Mouse (Mus musculus) neural tube, embryonic 11.5 days (tissue): ENCODE results near the gene Rbm20. TPM values are rescaled to one million over a fixed set of nuclear protein-coding genes. Genes with fewer than 3 reads are reported as not detected.

Experiments
- ATAC-seq: fragments of 200-750 bp; cut with Nextera tagmentation; 2 replicates; pipeline ENCODE4 v1.8.0; 2017; ENCODE audit warnings: moderate number of reproducible peaks, mild to moderate bottlenecking, moderate TSS enrichment, moderate library complexity; ENCODE audit not compliant: insufficient read depth, low FRiP score, low TSS enrichment
- DNase-seq: peaks from one replicate; pipeline ENCODE4 v3.0.0-alpha.2; 2015; ENCODE audit warnings: low spot score
- H3K27ac ChIP-seq: fragments of 300-500 bp; sonication (generic); 2 replicates; pipeline ENCODE4 v1.5.1; 2014; ENCODE audit warnings: low read depth, mild to moderate bottlenecking, low read length
- H3K27me3 ChIP-seq: fragments of 300-500 bp; sonication (generic); 2 replicates; pipeline ENCODE4 v1.6.1; 2014; ENCODE audit warnings: mild to moderate bottlenecking, low read length, mixed read lengths; ENCODE audit not compliant: control insufficient read depth, insufficient read depth
- H3K36me3 ChIP-seq: fragments of 300-500 bp; sonication (generic); 2 replicates; pipeline ENCODE4 v1.6.1; 2014; ENCODE audit warnings: mild to moderate bottlenecking, low read length, moderate library complexity, mixed read lengths; ENCODE audit not compliant: control insufficient read depth, insufficient read depth
- H3K4me1 ChIP-seq: fragments of 300-500 bp; sonication (generic); 2 replicates; pipeline ENCODE4 v1.6.1; 2014; ENCODE audit warnings: low read length, mixed read lengths; ENCODE audit not compliant: control insufficient read depth, insufficient read depth
- H3K4me2 ChIP-seq: fragments of 300-500 bp; sonication (generic); 2 replicates; pipeline ENCODE4 v1.6.1; 2014; ENCODE audit warnings: low read depth, mild to moderate bottlenecking, moderate library complexity
- H3K4me3 ChIP-seq: fragments of 300-500 bp; sonication (generic); 2 replicates; pipeline ENCODE4 v1.5.1; 2014; ENCODE audit warnings: low read depth, low read length
- H3K9ac ChIP-seq: fragments of 300-500 bp; sonication (generic); 2 replicates; pipeline ENCODE4 v1.6.1; 2014; ENCODE audit warnings: mild to moderate bottlenecking, low read length
- H3K9me3 ChIP-seq: fragments of 300-500 bp; sonication (generic); 2 replicates; pipeline ENCODE4 v1.6.1; 2016; ENCODE audit warnings: low read length; ENCODE audit not compliant: control insufficient read depth
- WGBS: fragments of 180-500 bp; shearing (Covaris S2); extraction: QIAGEN DNeasy Blood & Tissue Kit; methylation state at CpG from one replicate; pipeline ENCODE4 v1.1.7; 2014; 5-methylcytosine and 5-hydroxymethylcytosine counted together
- polyA plus RNA-seq: library from polyadenylated mRNA; unstranded; fragments of >200 nt; fragmentation: Nextera tagmentation; extraction: Ambion mirVana; gene quantifications from 2 replicates; pipeline ENCODE4 v1.2.1, GENCODE M21; 2014

Rbm20 gene
- polyA plus RNA-seq, 1 experiment from 2014 or later = 2.3 TPM

- H3K4me3 ChIP-seq = no peak overlapping the region
- WGBS = 59% methylated on average over 5 of the region's 5 CpGs
- no peaks in the 10 kb centered on the region for H3K36me3 ChIP-seq
- no peaks in the 10 kb centered on the region for H3K4me1 ChIP-seq
- no peak overlapping the region for H3K9ac ChIP-seq
- ATAC-seq = no peak
- H3K9me3 ChIP-seq = no peaks in the 10 kb centered on the region
- H3K4me2 ChIP-seq = no peak overlapping the region
- H3K27me3 ChIP-seq = no peaks in the 10 kb centered on the region
- no peak overlapping the region for H3K27ac ChIP-seq
- no peak for DNase-seq
These were observed 57.7 kb downstream of the Rbm20 start for GRCm38 (mm10) chr19:53734845-53735244.

- no peaks in the 10 kb centered on the region for H3K9me3 ChIP-seq
- no peak overlapping the region for H3K9ac ChIP-seq
- no peak overlapping the region for H3K27ac ChIP-seq
- no peaks in the 10 kb centered on the region for H3K27me3 ChIP-seq
- no peaks in the 10 kb centered on the region for H3K36me3 ChIP-seq
- no peak overlapping the region for H3K4me2 ChIP-seq
- DNase-seq (no peak), ATAC-seq (no peak)
- WGBS = 59% methylated on average over 6 of the region's 6 CpGs
- no peaks in the 10 kb centered on the region for H3K4me1 ChIP-seq
- no peak overlapping the region for H3K4me3 ChIP-seq
These were observed 61.6 kb downstream of the Rbm20 start for GRCm38 (mm10) chr19:53738701-53739131.

DNA sequence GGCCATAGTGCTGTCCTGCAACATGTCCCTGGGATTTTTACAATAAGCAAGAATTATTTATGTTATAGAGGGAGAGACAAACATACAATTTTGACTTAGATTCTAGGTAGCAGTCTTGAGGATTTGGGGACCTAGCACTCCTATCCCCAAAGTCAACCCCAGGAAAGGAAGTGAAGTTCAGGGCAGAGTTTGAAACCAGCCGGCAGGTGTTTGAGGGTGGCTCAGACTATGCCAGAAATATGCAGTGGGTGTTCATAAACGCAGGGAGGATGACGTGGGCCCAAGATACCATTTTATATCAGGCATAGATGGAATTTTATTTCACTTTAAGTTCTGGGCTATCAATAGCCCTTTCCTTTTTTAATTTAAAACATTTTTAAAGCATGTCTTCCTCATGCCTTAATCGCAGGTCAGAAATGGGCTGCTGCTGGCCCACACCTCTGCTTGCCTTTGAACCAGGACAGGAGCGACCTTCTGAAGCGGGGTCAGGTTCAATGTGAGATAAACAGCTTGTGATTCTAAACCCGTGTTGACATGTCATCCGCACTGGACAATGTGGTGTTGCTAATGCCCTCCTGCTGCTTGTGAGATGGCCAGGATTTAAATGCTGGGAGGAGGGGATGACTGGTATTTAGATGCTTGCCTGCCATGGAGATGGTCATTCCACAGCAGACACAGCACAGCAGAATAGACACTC, 62.6 kb downstream of the Rbm20 start:
- ATAC-seq = no peak
- Histone ChIP-seq H3K9ac (no peak overlapping the region), H3K4me2 (no peak overlapping the region), H3K36me3 (no peaks in the 10 kb centered on the region), H3K4me3 (no peak overlapping the region), H3K27ac (no peak overlapping the region), H3K9me3 (no peaks in the 10 kb centered on the region), H3K4me1 (no peaks in the 10 kb centered on the region), H3K27me3 (no peaks in the 10 kb centered on the region)
- DNase-seq = no peak
- 72% methylated on average over 8 of the region's 8 CpGs for WGBS

- no peak for DNase-seq
- Histone ChIP-seq H3K9me3 (no peaks in the 10 kb centered on the region), H3K4me3 (no peak overlapping the region), H3K36me3 (no peaks in the 10 kb centered on the region), H3K9ac (no peak overlapping the region), H3K27me3 (no peaks in the 10 kb centered on the region), H3K4me1 (no peaks in the 10 kb centered on the region), H3K27ac (no peak overlapping the region), H3K4me2 (no peak overlapping the region)
- WGBS = 71% methylated on average over 1 of the region's 1 CpGs
- no peak for ATAC-seq
These were observed 63.8 kb downstream of the Rbm20 start for GRCm38 (mm10) chr19:53740750-53741380.

DNA sequence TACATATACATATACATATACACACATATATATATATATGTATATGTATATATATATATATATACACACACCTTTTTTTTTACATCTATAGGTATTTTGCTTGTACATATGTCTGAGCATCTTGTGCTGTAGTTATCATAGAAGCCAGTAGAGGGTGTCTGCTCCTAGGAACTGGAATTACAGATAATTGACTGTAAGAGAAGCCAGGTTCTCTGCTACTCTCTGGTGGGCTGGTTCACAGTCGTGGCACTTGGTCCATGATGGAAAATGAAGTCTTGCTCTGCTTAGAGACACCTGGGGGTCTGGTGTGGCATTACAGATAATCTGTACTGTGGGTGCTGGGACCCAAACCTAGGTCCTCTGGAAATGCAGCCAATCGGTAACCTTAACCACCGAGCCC, 64.8 kb downstream of the Rbm20 start:
- Histone ChIP-seq H3K9ac (no peak overlapping the region), H3K4me1 (no peaks in the 10 kb centered on the region), H3K36me3 (no peaks in the 10 kb centered on the region), H3K9me3 (no peaks in the 10 kb centered on the region), H3K4me2 (no peak overlapping the region), H3K27me3 (no peaks in the 10 kb centered on the region), H3K27ac (no peak overlapping the region), H3K4me3 (no peak overlapping the region)
- ATAC-seq (no peak), DNase-seq (no peak)
- 69% methylated on average over 3 of the region's 3 CpGs for WGBS

- no peaks in the 10 kb centered on the region for H3K27me3 ChIP-seq
These were observed 68.2 kb downstream of the Rbm20 start for GRCm38 (mm10) chr19:53745354-53745753.

DNA sequence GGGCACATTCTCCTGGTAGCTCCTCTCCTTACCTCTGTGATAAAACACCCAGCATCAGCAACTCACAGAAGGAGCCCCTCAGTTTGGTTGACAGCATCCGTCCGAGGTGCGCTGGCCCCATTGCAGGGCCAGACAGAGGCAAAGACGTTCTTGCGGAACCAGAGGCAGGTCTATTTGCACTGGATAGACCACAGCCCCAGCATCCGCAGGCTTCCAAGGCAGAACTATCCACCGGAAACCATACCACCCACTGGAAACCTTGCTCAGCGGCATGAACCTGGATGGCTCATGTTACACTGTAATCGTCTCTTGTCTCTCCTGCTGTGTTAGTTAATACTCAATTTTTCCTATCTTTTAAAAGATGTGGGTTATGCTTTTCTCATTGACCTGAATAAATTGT, 69.0 kb downstream of the Rbm20 start:
- no peak for ATAC-seq
- no peak for DNase-seq
- 72% methylated on average over 9 of the region's 9 CpGs for WGBS

More at GRCm38 (mm10) chr19:53745354-53745753, 68.2 kb downstream of the Rbm20 start:
- Histone ChIP-seq H3K9ac (no peak overlapping the region), H3K4me2 (no peak overlapping the region), H3K27ac (no peak overlapping the region), H3K36me3 (no peaks in the 10 kb centered on the region), H3K4me3 (no peak overlapping the region), H3K4me1 (no peaks in the 10 kb centered on the region), H3K9me3 (no peaks in the 10 kb centered on the region)
- ATAC-seq (no peak), DNase-seq (no peak)
- WGBS = 90% methylated on average over 3 of the region's 3 CpGs

DNA sequence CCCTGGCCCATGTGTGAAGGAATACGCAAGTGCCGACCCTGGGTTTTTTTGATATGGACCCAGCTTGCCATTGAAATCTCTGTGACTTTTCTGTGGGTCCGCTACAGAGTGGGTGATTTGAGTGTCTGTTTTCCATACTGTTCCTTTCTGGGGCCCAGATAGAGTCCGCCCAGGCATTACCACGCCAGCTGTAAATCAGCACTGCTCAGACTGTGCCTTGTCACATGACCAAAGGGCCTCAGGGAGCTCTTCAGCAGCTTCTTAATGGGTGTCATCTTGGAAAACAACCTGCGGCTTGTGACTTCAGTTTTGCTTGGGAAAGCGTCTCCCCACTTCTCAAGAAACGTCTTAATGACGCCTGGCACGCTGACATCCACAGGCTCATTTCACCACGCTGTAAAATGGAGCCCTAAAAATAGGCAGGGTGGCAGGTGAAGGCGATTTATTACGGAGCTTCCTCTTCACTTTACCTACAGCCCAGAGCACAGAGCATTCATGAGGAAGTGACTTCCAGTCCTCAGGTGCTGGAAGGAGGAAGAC, 71.2 kb downstream of the Rbm20 start:
- Histone ChIP-seq H3K4me1 (no peaks in the 10 kb centered on the region), H3K27ac (no peak overlapping the region), H3K9ac (no peak overlapping the region), H3K27me3 (no peaks in the 10 kb centered on the region), H3K4me2 (no peak overlapping the region), H3K4me3 (no peak overlapping the region), H3K36me3 (no peaks in the 10 kb centered on the region), H3K9me3 (no peaks in the 10 kb centered on the region)
- DNase-seq (no peak), ATAC-seq (no peak)
- WGBS = 78% methylated on average over 13 of the region's 13 CpGs

More for the DNA sequence above, 69.0 kb downstream of the Rbm20 start:
- H3K27ac ChIP-seq = no peak overlapping the region
- no peak overlapping the region for H3K9ac ChIP-seq
- no peaks in the 10 kb centered on the region for H3K4me1 ChIP-seq
- no peaks in the 10 kb centered on the region for H3K36me3 ChIP-seq
- no peak overlapping the region for H3K4me3 ChIP-seq
- H3K27me3 ChIP-seq = no peaks in the 10 kb centered on the region
- H3K4me2 ChIP-seq = no peak overlapping the region
- H3K9me3 ChIP-seq = no peaks in the 10 kb centered on the region

DNA sequence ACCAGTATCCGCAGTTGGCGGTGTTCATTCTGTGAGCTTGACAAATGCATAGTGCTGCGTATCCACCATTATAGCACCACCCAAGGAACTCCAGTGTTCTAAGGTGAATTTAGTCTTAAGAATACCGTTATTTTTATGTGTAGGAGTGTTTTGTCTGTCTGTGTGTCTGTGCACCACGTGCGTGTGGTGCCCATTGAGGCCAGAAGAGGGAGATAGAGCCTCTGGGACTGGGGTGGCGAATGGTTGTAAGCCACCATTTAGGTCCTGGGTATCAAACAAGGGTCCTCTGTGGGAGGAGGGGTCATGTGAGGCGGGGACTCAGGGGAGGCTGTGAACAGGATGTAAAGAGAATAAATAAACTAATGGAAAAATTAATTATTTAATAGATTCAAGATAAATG, 72.2 kb downstream of the Rbm20 start:
- no peak for ATAC-seq
- DNase-seq = no peak
- Histone ChIP-seq H3K9me3 (no peaks in the 10 kb centered on the region), H3K36me3 (no peaks in the 10 kb centered on the region), H3K27ac (no peak overlapping the region), H3K9ac (no peak overlapping the region), H3K27me3 (no peaks in the 10 kb centered on the region), H3K4me2 (no peak overlapping the region), H3K4me3 (no peak overlapping the region), H3K4me1 (no peaks in the 10 kb centered on the region)
- 97% methylated on average over 8 of the region's 8 CpGs for WGBS
